Mouse (Mus musculus) MEL (cell line): ENCODE data around the gene Prdm10. TPM values are rescaled to one million over a fixed set of nuclear protein-coding genes. Genes with fewer than 3 reads are reported as not detected.

Source experiments
- DNase-seq: peaks from one replicate; pipeline ENCODE4 v3.0.0; 2011; ENCODE audit warnings: low read depth, low spot score
- H3K27ac ChIP-seq: 2 replicates; pipeline ENCODE4 v1.5.1; 2012; ENCODE audit warnings: low read depth, mild to moderate bottlenecking, control low read depth, low read length, moderate library complexity; ENCODE audit not compliant: control insufficient read depth
- H3K27me3 ChIP-seq, 2 experiments: fragments of 150-350 bp in 1 of 2; sonication (generic) in 1 of 2; 2 replicates each; pipeline ENCODE4 v1.6.1; 2012; ENCODE audit warnings: low read length in 2 of 2, mild to moderate bottlenecking in 2 of 2, improper control_type of control experiment in 1 of 2, moderate library complexity in 1 of 2; ENCODE audit not compliant: insufficient read depth in 2 of 2, control insufficient read depth in 1 of 2
- H3K36me3 ChIP-seq, 2 experiments: 2 replicates each; pipeline ENCODE4 v1.6.1; 2012 to 2014; ENCODE audit warnings: low read length in 2 of 2, improper control_type of control experiment in 1 of 2, inconsistent platforms in 1 of 2, mild to moderate bottlenecking in 1 of 2; ENCODE audit not compliant: insufficient read depth in 2 of 2, control insufficient read depth in 1 of 2
- H3K4me1 ChIP-seq, 2 experiments: fragments of 150-350 bp in 1 of 2; sonication (generic) in 1 of 2; 2 replicates each; pipeline ENCODE4 v1.6.1; 2012; ENCODE audit warnings: low read length in 2 of 2, improper control_type of control experiment in 1 of 2, mild to moderate bottlenecking in 1 of 2; ENCODE audit not compliant: insufficient read depth in 2 of 2, control insufficient read depth in 1 of 2
- H3K4me3 ChIP-seq, 2 experiments: fragments of 150-350 bp in 1 of 2; sonication (generic) in 1 of 2; 2 replicates each; pipeline ENCODE4 v1.5.1; 2012; ENCODE audit warnings: low read depth in 2 of 2, low read length in 2 of 2, mild to moderate bottlenecking in 2 of 2, moderate library complexity in 2 of 2, control low read depth in 1 of 2, improper control_type of control experiment in 1 of 2; ENCODE audit not compliant: control insufficient read depth in 1 of 2, insufficient read depth in 1 of 2
- H3K79me2 ChIP-seq: 2 replicates; pipeline ENCODE4 v1.6.1; 2012; ENCODE audit warnings: mild to moderate bottlenecking, low read length, moderate library complexity; ENCODE audit not compliant: control insufficient read depth, poor library complexity, insufficient read depth
- H3K9ac ChIP-seq: 2 replicates; pipeline ENCODE4 v1.6.1; 2012; ENCODE audit warnings: low read depth, mild to moderate bottlenecking, control low read depth, low read length, moderate library complexity; ENCODE audit not compliant: control insufficient read depth, poor library complexity, severe bottlenecking
- H3K9me3 ChIP-seq: fragments of 150-350 bp; sonication (generic); replicated peaks from 2 replicates; pipeline ENCODE4 v1.6.1; 2012; ENCODE audit warnings: mild to moderate bottlenecking, low read length, improper control_type of control experiment, moderate library complexity; ENCODE audit not compliant: insufficient read depth
- BHLHE40 ChIP-seq: IDR thresholded peaks from 2 replicates; pipeline ENCODE4 v1.6.1; 2012; ENCODE audit warnings: low read depth, mild to moderate bottlenecking, inconsistent platforms, low read length, improper control_type of control experiment, borderline replicate concordance
- CHD2 ChIP-seq: IDR thresholded peaks from 2 replicates; pipeline ENCODE4 v1.6.1; 2011; ENCODE audit warnings: low read length, improper control_type of control experiment
- CTCF ChIP-seq, 3 experiments: IDR thresholded peaks in 2 of 3; conservative IDR thresholded peaks in 1 of 3; 2 replicates each; pipeline ENCODE4 v1.5.1; 2011 to 2012; ENCODE audit warnings: low read length in 3 of 3, low read depth in 2 of 3, mild to moderate bottlenecking in 2 of 3, improper control_type of control experiment in 1 of 3, inconsistent platforms in 1 of 3, mixed read lengths in 1 of 3, moderate library complexity in 1 of 3; ENCODE audit not compliant: control insufficient read depth in 1 of 3, insufficient read depth in 1 of 3, poor library complexity in 1 of 3, severe bottlenecking in 1 of 3
- E2F4 ChIP-seq: IDR thresholded peaks from 2 replicates; pipeline ENCODE4 v1.6.1; 2011; ENCODE audit warnings: low read depth, low read length, improper control_type of control experiment, borderline replicate concordance
- GABPA ChIP-seq: IDR thresholded peaks from 2 replicates; pipeline ENCODE4 v1.6.1; 2012; ENCODE audit warnings: low read depth, mild to moderate bottlenecking, inconsistent platforms, low read length, improper control_type of control experiment, moderate library complexity
- GATA1 ChIP-seq: IDR thresholded peaks from 2 replicates; pipeline ENCODE4 v1.6.1; 2011; ENCODE audit warnings: low read depth, low read length, improper control_type of control experiment
- HCFC1 ChIP-seq: IDR thresholded peaks from 2 replicates; pipeline ENCODE4 v1.6.1; 2012; ENCODE audit warnings: low read depth, mild to moderate bottlenecking, inconsistent platforms, low read length, improper control_type of control experiment, moderate library complexity
- MAX ChIP-seq: IDR thresholded peaks from 2 replicates; pipeline ENCODE4 v1.6.1; 2011; ENCODE audit warnings: low read length, improper control_type of control experiment
- MAZ ChIP-seq: IDR thresholded peaks from 2 replicates; pipeline ENCODE4 v1.6.1; 2012; ENCODE audit warnings: low read depth, mild to moderate bottlenecking, inconsistent platforms, low read length, improper control_type of control experiment
- MXI1 ChIP-seq: IDR thresholded peaks from 2 replicates; pipeline ENCODE4 v1.6.1; 2011; ENCODE audit warnings: mild to moderate bottlenecking, low read depth, low read length, improper control_type of control experiment
- MYB ChIP-seq: IDR thresholded peaks from 2 replicates; pipeline ENCODE4 v1.6.1; 2011; ENCODE audit warnings: mild to moderate bottlenecking, low read depth, low read length, improper control_type of control experiment
- POLR2AphosphoS2 ChIP-seq: IDR thresholded peaks from 2 replicates; pipeline ENCODE4 v1.6.1; 2011; ENCODE audit warnings: low read length, improper control_type of control experiment
- RAD21 ChIP-seq: IDR thresholded peaks from 2 replicates; pipeline ENCODE4 v1.6.1; 2011; ENCODE audit warnings: mild to moderate bottlenecking, low read depth, low read length, improper control_type of control experiment
- SIN3A ChIP-seq: IDR thresholded peaks from 2 replicates; pipeline ENCODE4 v1.6.1; 2012; ENCODE audit warnings: low read length, improper control_type of control experiment, inconsistent platforms
- SMC3 ChIP-seq: IDR thresholded peaks from 2 replicates; pipeline ENCODE4 v1.6.1; 2011; ENCODE audit warnings: low read depth, low read length, improper control_type of control experiment
- TAL1 ChIP-seq: IDR thresholded peaks from 2 replicates; pipeline ENCODE4 v1.6.1; 2012; ENCODE audit warnings: mild to moderate bottlenecking, inconsistent platforms, low read length, moderate library complexity, mixed read lengths
- TBP ChIP-seq: IDR thresholded peaks from 2 replicates; pipeline ENCODE4 v1.8.0; 2011; ENCODE audit warnings: low read depth, low read length, improper control_type of control experiment
- TCF12 ChIP-seq: IDR thresholded peaks from 2 replicates; pipeline ENCODE4 v1.6.1; 2014; ENCODE audit warnings: low read depth, mild to moderate bottlenecking, inconsistent platforms, low read length, improper control_type of control experiment, moderate library complexity
- UBTF ChIP-seq: IDR thresholded peaks from 2 replicates; pipeline ENCODE4 v1.6.1; 2012; ENCODE audit warnings: low read depth, mild to moderate bottlenecking, inconsistent platforms, low read length, improper control_type of control experiment, moderate library complexity, borderline replicate concordance; ENCODE audit not compliant: insufficient read depth
- USF1 ChIP-seq: IDR thresholded peaks from 2 replicates; pipeline ENCODE4 v1.6.1; 2014; ENCODE audit warnings: low read depth, mild to moderate bottlenecking, inconsistent platforms, low read length, improper control_type of control experiment, moderate library complexity
- USF2 ChIP-seq, 2 experiments: IDR thresholded peaks; 2 replicates each; pipeline ENCODE4 v1.6.1; 2011 to 2012; ENCODE audit warnings: improper control_type of control experiment in 2 of 2, low read length in 2 of 2, borderline replicate concordance in 1 of 2, inconsistent platforms in 1 of 2, low read depth in 1 of 2, mild to moderate bottlenecking in 1 of 2; ENCODE audit not compliant: insufficient read depth in 1 of 2
- ZKSCAN1 ChIP-seq: IDR thresholded peaks from 2 replicates; pipeline ENCODE4 v1.6.1; 2012; ENCODE audit warnings: low read depth, mild to moderate bottlenecking, inconsistent platforms, low read length, improper control_type of control experiment, moderate library complexity
- ZNF384 ChIP-seq: IDR thresholded peaks from 2 replicates; pipeline ENCODE4 v1.6.1; 2012; ENCODE audit warnings: low read depth, mild to moderate bottlenecking, inconsistent platforms, low read length, improper control_type of control experiment
- polyA plus RNA-seq, 2 experiments: library from polyadenylated mRNA; stranded (reverse) in 1 of 2; unstranded in 1 of 2; fragments of >175 nt in 1 of 2; fragments of >200 nt in 1 of 2; gene quantifications; 2 replicates each; pipeline versions ENCODE4 v1.2.1 to v1.2.4; 2012; ENCODE audit warnings: low replicate concordance in 2 of 2, low read depth in 1 of 2; ENCODE audit not compliant: insufficient read length in 2 of 2, insufficient read depth in 1 of 2, missing spikeins in 1 of 2
- total RNA-seq: library from RNA; depleted of rRNA; stranded (reverse); fragments of 300-350 nt; gene quantifications from 2 replicates; pipeline ENCODE4 v1.2.3, GENCODE M21; 2012

Prdm10 gene
- total and polyA plus RNA-seq, 3 experiments = 3.4 to 8.7 TPM; not detected in 1

DNA sequence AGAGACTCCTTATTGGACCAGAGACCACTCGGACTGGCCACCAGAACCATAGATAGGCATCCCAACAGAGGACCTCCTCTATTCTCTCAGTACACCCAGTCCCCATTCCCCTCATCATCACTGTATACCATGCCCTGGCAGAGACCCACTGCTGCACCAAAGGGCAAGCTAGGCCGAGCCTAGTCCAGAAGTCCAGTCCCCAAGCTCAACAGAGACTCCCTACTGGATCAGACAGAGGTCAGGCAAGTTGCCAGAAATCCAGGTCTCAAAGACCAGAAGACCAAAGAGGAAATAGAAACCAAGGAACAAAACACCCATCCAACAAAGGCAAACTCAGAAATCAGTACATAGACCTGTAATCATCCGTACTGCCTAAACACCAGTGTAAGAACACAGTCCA, 91.4 kb downstream of the Prdm10 start (continued):
- TF ChIP-seq BHLHE40 (no peak), ZNF384 (no peak), MAX (no peak), SIN3A (no peak)

- H3K36me3 ChIP-seq = peaks cover 0 to 4% of the 10 kb centered on the region in 2 experiments; a peak in 1 of 4 replicates
- DNase-seq = no peak
- peaks cover 0 to 5% of the 10 kb centered on the region in 2 experiments; a peak in 1 of 4 replicates for H3K4me1 ChIP-seq
- TF ChIP-seq ZKSCAN1 (no peak), MXI1 (no peak), HCFC1 (no peak), E2F4 (no peak), UBTF (no peak), GABPA (no peak), USF2 (IDR thresholded peaks at IDR 0.05; ENCODE audit: borderline replicate concordance in 1 of 2, insufficient read depth in 1 of 2, low read depth in 1 of 2, low read length in 2 of 2) (no peak), POLR2AphosphoS2 (no peak), CHD2 (no peak), SMC3 (no peak), TBP (no peak), GATA1 (no peak), CTCF (IDR thresholded peaks at IDR 0.05 in 2 of 3, conservative IDR thresholded peaks at IDR 0.05 in 1 of 3; ENCODE audit: control insufficient read depth in 1 of 3, insufficient read depth in 1 of 3, low read depth in 2 of 3, low read length in 3 of 3, poor library complexity in 1 of 3, severe bottlenecking in 1 of 3) (no peak), TAL1 (no peak), RAD21 (no peak), MYB (no peak), USF1 (no peak), MAZ (no peak), TCF12 (no peak)
- no peak overlapping the region for H3K9ac ChIP-seq
- no peak overlapping the region for H3K4me3 ChIP-seq
- no peaks in the 10 kb centered on the region for H3K79me2 ChIP-seq
- no peaks in the 10 kb centered on the region for H3K27me3 ChIP-seq
- H3K27ac ChIP-seq = no peak overlapping the region
- H3K9me3 ChIP-seq = 0 out of 2 replicates have a peak, but pooled peaks cover 1% of the 10 kb centered on the region
These were observed 96.3 kb downstream of the Prdm10 start for GRCm38 (mm10) chr9:31376661-31377060.
